Mouse (Mus musculus) naive thymus-derived CD4-positive, alpha-beta T cell, adult 5 months (primary cell): ENCODE measurements around the gene Gm28051. TPM values are rescaled to one million over a fixed set of nuclear protein-coding genes. Genes with fewer than 3 reads are reported as not detected.

ENCODE experiments used
- polyA plus RNA-seq: library from polyadenylated mRNA; unstranded; fragments of 100-300 nt; shearing (Covaris generic); gene quantifications from one replicate; pipeline ENCODE4 v1.2.1, GENCODE M21; 2017

Gm28051 gene
- not detected for polyA plus RNA-seq

DNA sequence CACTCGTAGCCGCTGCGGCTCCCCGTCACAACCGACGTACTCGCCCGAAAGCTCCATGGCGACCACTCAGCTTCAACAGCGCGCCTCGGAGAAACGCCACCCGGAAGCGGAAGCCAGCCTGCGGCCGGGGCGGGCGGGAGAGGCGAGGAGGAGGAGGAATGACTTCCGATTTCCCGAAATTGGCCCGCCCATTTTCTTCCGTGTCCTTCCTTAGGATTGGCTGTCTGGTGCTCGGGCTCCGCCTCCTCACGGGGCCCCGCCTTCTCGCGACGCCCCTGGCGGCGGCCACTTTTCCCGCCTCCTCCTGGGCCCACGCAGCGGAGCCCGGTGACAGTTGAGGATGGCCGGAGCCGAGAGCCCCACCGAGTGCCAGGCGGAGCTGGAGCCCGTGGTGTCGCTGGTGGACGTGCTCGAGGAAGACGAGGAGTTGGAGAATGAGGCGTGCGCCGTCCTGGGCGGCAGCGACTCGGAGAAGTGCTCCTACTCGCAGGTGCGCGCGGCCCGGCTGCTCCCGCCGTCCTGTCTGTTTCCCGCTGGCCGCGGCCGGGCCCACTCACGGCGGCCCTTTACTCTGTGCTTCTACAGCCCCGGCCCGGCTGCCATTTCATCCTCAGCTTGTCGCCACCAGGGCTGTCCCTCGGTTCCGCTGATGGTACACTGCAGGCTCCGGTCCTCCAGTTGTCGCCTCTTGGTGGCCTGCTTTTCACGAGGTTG is at the start of gene Gm28051, which contains the start of the genes Gon7 and Ubr7:
Gene Gm28051 (minus strand): TSS at position 77 of the 714 bp plus-strand sequence.
Gene Gon7 (minus strand): TSS at position 115 of the 714 bp plus-strand sequence.
Gene Ubr7 (plus strand): TSS at position 279 of the 714 bp plus-strand sequence.

GRCm38 (mm10) chr12:102758403-102758756 is 815 bp upstream of the Gm28051 start, which contains the start of gene Gm20604:
Gm20604 (minus strand) TSS chr12:102758672.

DNA sequence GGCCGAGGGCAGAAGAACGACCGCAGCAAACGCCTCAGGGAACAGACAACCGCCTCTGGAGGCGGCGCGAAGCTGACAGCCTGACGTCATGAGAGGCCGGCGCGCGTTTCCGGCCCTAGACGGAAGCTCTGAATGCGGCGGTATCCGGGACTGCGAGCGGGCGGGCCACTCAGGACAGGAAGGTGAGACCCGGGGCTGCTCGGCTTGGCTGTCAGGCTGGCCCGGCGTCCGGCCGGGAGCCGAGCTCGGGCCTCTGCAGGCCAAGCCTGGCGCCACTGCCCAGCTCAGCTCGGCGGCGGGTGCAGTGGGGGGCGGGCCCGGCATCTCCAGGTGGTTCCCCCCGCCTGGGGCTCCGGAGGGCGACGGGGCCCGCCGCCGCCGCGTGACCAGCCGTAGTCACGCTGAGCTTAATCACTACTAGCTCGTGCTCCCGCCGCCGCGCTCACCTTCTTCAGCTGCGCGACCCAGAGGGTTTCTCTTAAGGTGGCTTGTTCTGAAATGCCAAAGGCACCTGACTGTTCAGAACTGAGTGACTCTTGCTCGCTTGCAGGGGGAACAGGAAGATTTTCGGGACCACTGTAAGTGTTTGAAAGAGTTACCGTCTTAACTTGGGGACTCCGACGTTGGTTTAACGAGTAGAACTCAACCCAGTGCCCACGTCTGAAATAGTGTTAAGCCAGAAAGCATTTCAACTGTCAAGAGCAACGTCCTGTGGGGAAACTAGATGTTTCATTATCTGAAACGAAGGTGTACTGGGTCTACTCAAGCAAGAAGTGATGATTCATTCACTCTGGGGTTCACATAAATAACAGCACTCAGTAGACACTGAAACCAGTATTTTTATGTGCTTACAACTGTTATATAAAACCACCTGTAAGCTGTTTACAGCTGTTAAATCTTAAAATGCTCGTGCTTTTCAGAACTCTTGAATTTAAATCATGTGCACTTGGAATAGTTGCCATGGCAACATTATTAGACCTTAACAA is 13.7 kb downstream of the Gm28051 start, which contains the start of the genes Moap1 and Tmem251:
Gene Moap1 (minus strand): TSS at position 73 of the 986 bp plus-strand sequence.
Gene Tmem251 (plus strand): TSS at position 174 of the 986 bp plus-strand sequence.

DNA sequence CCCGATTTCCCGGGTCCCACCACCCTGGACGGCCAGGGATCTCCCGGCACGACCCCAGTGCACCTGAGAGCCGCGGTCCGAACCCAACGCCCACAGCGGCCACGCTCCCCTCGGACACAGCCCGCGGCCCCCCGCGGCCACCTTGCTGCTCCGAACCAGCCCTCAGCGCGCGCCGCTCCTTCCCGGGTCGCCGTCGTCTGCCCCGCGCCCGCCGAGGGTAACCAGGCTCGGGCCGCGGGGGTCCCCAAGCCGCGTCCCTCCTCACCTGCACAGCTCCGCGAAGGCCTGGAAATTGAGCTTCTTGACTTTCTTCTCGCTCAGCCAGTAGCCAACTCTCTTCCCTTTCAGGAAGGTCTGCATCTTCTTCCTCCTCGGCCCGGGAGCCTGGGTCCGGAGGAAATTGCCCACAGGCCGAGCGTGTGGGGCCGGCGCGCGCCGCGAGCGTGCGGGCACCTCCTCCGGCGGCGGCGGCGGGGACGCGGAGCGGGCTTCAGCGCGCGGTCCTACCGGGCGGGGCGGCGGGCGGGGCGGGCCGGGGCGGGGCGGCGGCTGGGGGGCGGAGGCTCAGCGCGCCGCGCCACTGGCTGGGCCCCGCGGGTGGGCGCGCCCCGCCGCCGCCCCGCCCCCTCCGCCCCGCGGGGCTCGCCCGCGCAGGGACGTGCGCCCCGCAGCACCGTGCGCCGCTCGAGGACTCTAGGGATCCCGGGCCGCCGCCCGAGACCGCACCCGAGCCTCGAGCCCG is 52.9 kb downstream of the Gm28051 start, which contains the start of gene Itpk1:
Gene Itpk1 (minus strand): TSS at position 474 of the 742 bp plus-strand sequence.

Other genes starting within 250 kb of the Gm28051 start
- gene Chga, start 202.8 kb downstream of the Gm28051 start, polyA plus RNA-seq: not detected
- 42.5 TPM for gene Itpk1, start 52.8 kb downstream of the Gm28051 start, polyA plus RNA-seq
- 7.3 TPM for gene Moap1, start 14.1 kb downstream of the Gm28051 start, polyA plus RNA-seq
- gene Tmem251, start 14.0 kb downstream of the Gm28051 start, polyA plus RNA-seq: 20.1 TPM
- 22.6 TPM for gene Gon7, start within 50 bp of the Gm28051 start, polyA plus RNA-seq
- gene Ubr7, start 202 bp upstream of the Gm28051 start, polyA plus RNA-seq: 28.1 TPM
- 6.1 TPM for gene Gm20604, start 907 bp upstream of the Gm28051 start, polyA plus RNA-seq
- 39.6 TPM for gene Btbd7, start 120.7 kb upstream of the Gm28051 start, polyA plus RNA-seq
- gene Cox8c, start 141.6 kb upstream of the Gm28051 start, polyA plus RNA-seq: not detected
- not detected for gene Unc79, start 191.1 kb upstream of the Gm28051 start, polyA plus RNA-seq